Mouse (Mus musculus) MEL (cell line): ENCODE results near the gene Arntl. TPM values are rescaled to one million over a fixed set of nuclear protein-coding genes. Genes with fewer than 3 reads are reported as not detected.

Experiments used
- DNase-seq: peaks from one replicate; pipeline ENCODE4 v3.0.0; 2011; ENCODE audit warnings: low read depth, low spot score
- H3K27ac ChIP-seq: 2 replicates; pipeline ENCODE4 v1.5.1; 2012; ENCODE audit warnings: low read depth, mild to moderate bottlenecking, control low read depth, low read length, moderate library complexity; ENCODE audit not compliant: control insufficient read depth
- H3K27me3 ChIP-seq, 2 experiments: fragments of 150-350 bp in 1 of 2; sonication (generic) in 1 of 2; 2 replicates each; pipeline ENCODE4 v1.6.1; 2012; ENCODE audit warnings: low read length in 2 of 2, mild to moderate bottlenecking in 2 of 2, improper control_type of control experiment in 1 of 2, moderate library complexity in 1 of 2; ENCODE audit not compliant: insufficient read depth in 2 of 2, control insufficient read depth in 1 of 2
- H3K36me3 ChIP-seq, 2 experiments: 2 replicates each; pipeline ENCODE4 v1.6.1; 2012 to 2014; ENCODE audit warnings: low read length in 2 of 2, improper control_type of control experiment in 1 of 2, inconsistent platforms in 1 of 2, mild to moderate bottlenecking in 1 of 2; ENCODE audit not compliant: insufficient read depth in 2 of 2, control insufficient read depth in 1 of 2
- H3K4me1 ChIP-seq, 2 experiments: fragments of 150-350 bp in 1 of 2; sonication (generic) in 1 of 2; 2 replicates each; pipeline ENCODE4 v1.6.1; 2012; ENCODE audit warnings: low read length in 2 of 2, improper control_type of control experiment in 1 of 2, mild to moderate bottlenecking in 1 of 2; ENCODE audit not compliant: insufficient read depth in 2 of 2, control insufficient read depth in 1 of 2
- H3K4me3 ChIP-seq, 2 experiments: fragments of 150-350 bp in 1 of 2; sonication (generic) in 1 of 2; 2 replicates each; pipeline ENCODE4 v1.5.1; 2012; ENCODE audit warnings: low read depth in 2 of 2, low read length in 2 of 2, mild to moderate bottlenecking in 2 of 2, moderate library complexity in 2 of 2, control low read depth in 1 of 2, improper control_type of control experiment in 1 of 2; ENCODE audit not compliant: control insufficient read depth in 1 of 2, insufficient read depth in 1 of 2
- H3K79me2 ChIP-seq: 2 replicates; pipeline ENCODE4 v1.6.1; 2012; ENCODE audit warnings: mild to moderate bottlenecking, low read length, moderate library complexity; ENCODE audit not compliant: control insufficient read depth, poor library complexity, insufficient read depth
- H3K9ac ChIP-seq: 2 replicates; pipeline ENCODE4 v1.6.1; 2012; ENCODE audit warnings: low read depth, mild to moderate bottlenecking, control low read depth, low read length, moderate library complexity; ENCODE audit not compliant: control insufficient read depth, poor library complexity, severe bottlenecking
- H3K9me3 ChIP-seq: fragments of 150-350 bp; sonication (generic); replicated peaks from 2 replicates; pipeline ENCODE4 v1.6.1; 2012; ENCODE audit warnings: mild to moderate bottlenecking, low read length, improper control_type of control experiment, moderate library complexity; ENCODE audit not compliant: insufficient read depth
- BHLHE40 ChIP-seq: IDR thresholded peaks from 2 replicates; pipeline ENCODE4 v1.6.1; 2012; ENCODE audit warnings: low read depth, mild to moderate bottlenecking, inconsistent platforms, low read length, improper control_type of control experiment, borderline replicate concordance
- CHD1 ChIP-seq: IDR thresholded peaks from 2 replicates; pipeline ENCODE4 v1.6.1; 2012; ENCODE audit warnings: low read depth, mild to moderate bottlenecking, inconsistent platforms, low read length, improper control_type of control experiment
- CTCF ChIP-seq, 3 experiments: IDR thresholded peaks in 2 of 3; conservative IDR thresholded peaks in 1 of 3; 2 replicates each; pipeline ENCODE4 v1.5.1; 2011 to 2012; ENCODE audit warnings: low read length in 3 of 3, low read depth in 2 of 3, mild to moderate bottlenecking in 2 of 3, improper control_type of control experiment in 1 of 3, inconsistent platforms in 1 of 3, mixed read lengths in 1 of 3, moderate library complexity in 1 of 3; ENCODE audit not compliant: control insufficient read depth in 1 of 3, insufficient read depth in 1 of 3, poor library complexity in 1 of 3, severe bottlenecking in 1 of 3
- E2F4 ChIP-seq: IDR thresholded peaks from 2 replicates; pipeline ENCODE4 v1.6.1; 2011; ENCODE audit warnings: low read depth, low read length, improper control_type of control experiment, borderline replicate concordance
- ELF1 ChIP-seq: IDR thresholded peaks from 2 replicates; pipeline ENCODE4 v1.6.1; 2014; ENCODE audit warnings: low read depth, mild to moderate bottlenecking, inconsistent platforms, low read length, improper control_type of control experiment, moderate library complexity
- ETS1 ChIP-seq: IDR thresholded peaks from 2 replicates; pipeline ENCODE4 v1.6.1; 2012; ENCODE audit warnings: low read depth, mild to moderate bottlenecking, inconsistent platforms, low read length, improper control_type of control experiment, moderate library complexity
- GABPA ChIP-seq: IDR thresholded peaks from 2 replicates; pipeline ENCODE4 v1.6.1; 2012; ENCODE audit warnings: low read depth, mild to moderate bottlenecking, inconsistent platforms, low read length, improper control_type of control experiment, moderate library complexity
- GATA1 ChIP-seq: IDR thresholded peaks from 2 replicates; pipeline ENCODE4 v1.6.1; 2011; ENCODE audit warnings: low read depth, low read length, improper control_type of control experiment
- HCFC1 ChIP-seq: IDR thresholded peaks from 2 replicates; pipeline ENCODE4 v1.6.1; 2012; ENCODE audit warnings: low read depth, mild to moderate bottlenecking, inconsistent platforms, low read length, improper control_type of control experiment, moderate library complexity
- JUND ChIP-seq: IDR thresholded peaks from 2 replicates; pipeline ENCODE4 v1.6.1; 2011; ENCODE audit warnings: low read depth, mild to moderate bottlenecking, improper control_type of control experiment, low read length
- KAT2A ChIP-seq: conservative IDR thresholded peaks from 2 replicates; pipeline ENCODE4 v1.6.1; 2012; ENCODE audit warnings: low read depth, low read length, improper control_type of control experiment, inconsistent platforms
- MAFK ChIP-seq: IDR thresholded peaks from 2 replicates; pipeline ENCODE4 v1.6.1; 2011; ENCODE audit warnings: low read depth, mild to moderate bottlenecking, low read length, improper control_type of control experiment, borderline replicate concordance
- MAZ ChIP-seq: IDR thresholded peaks from 2 replicates; pipeline ENCODE4 v1.6.1; 2012; ENCODE audit warnings: low read depth, mild to moderate bottlenecking, inconsistent platforms, low read length, improper control_type of control experiment
- MXI1 ChIP-seq: IDR thresholded peaks from 2 replicates; pipeline ENCODE4 v1.6.1; 2011; ENCODE audit warnings: mild to moderate bottlenecking, low read depth, low read length, improper control_type of control experiment
- MYC ChIP-seq: IDR thresholded peaks from 2 replicates; pipeline ENCODE4 v1.6.1; 2011; ENCODE audit warnings: low read depth, mild to moderate bottlenecking, low read length, improper control_type of control experiment, moderate library complexity
- POLR2A ChIP-seq, 2 experiments: IDR thresholded peaks; 2 replicates each; pipeline ENCODE4 v1.6.1; 2011 to 2012; ENCODE audit warnings: low read length in 2 of 2, mild to moderate bottlenecking in 2 of 2, control low read depth in 1 of 2, improper control_type of control experiment in 1 of 2, low read depth in 1 of 2, moderate library complexity in 1 of 2; ENCODE audit not compliant: control insufficient read depth in 1 of 2, insufficient read depth in 1 of 2, poor library complexity in 1 of 2
- RAD21 ChIP-seq: IDR thresholded peaks from 2 replicates; pipeline ENCODE4 v1.6.1; 2011; ENCODE audit warnings: mild to moderate bottlenecking, low read depth, low read length, improper control_type of control experiment
- SIN3A ChIP-seq: IDR thresholded peaks from 2 replicates; pipeline ENCODE4 v1.6.1; 2012; ENCODE audit warnings: low read length, improper control_type of control experiment, inconsistent platforms
- SMC3 ChIP-seq: IDR thresholded peaks from 2 replicates; pipeline ENCODE4 v1.6.1; 2011; ENCODE audit warnings: low read depth, low read length, improper control_type of control experiment
- TBP ChIP-seq: IDR thresholded peaks from 2 replicates; pipeline ENCODE4 v1.8.0; 2011; ENCODE audit warnings: low read depth, low read length, improper control_type of control experiment
- UBTF ChIP-seq: IDR thresholded peaks from 2 replicates; pipeline ENCODE4 v1.6.1; 2012; ENCODE audit warnings: low read depth, mild to moderate bottlenecking, inconsistent platforms, low read length, improper control_type of control experiment, moderate library complexity, borderline replicate concordance; ENCODE audit not compliant: insufficient read depth
- USF1 ChIP-seq: IDR thresholded peaks from 2 replicates; pipeline ENCODE4 v1.6.1; 2014; ENCODE audit warnings: low read depth, mild to moderate bottlenecking, inconsistent platforms, low read length, improper control_type of control experiment, moderate library complexity
- ZC3H11A ChIP-seq: IDR thresholded peaks from 2 replicates; pipeline ENCODE4 v1.6.1; 2012; ENCODE audit warnings: low read depth, mild to moderate bottlenecking, inconsistent platforms, low read length, improper control_type of control experiment
- polyA plus RNA-seq, 2 experiments: library from polyadenylated mRNA; stranded (reverse) in 1 of 2; unstranded in 1 of 2; fragments of >175 nt in 1 of 2; fragments of >200 nt in 1 of 2; gene quantifications; 2 replicates each; pipeline versions ENCODE4 v1.2.1 to v1.2.4; 2012; ENCODE audit warnings: low replicate concordance in 2 of 2, low read depth in 1 of 2; ENCODE audit not compliant: insufficient read length in 2 of 2, insufficient read depth in 1 of 2, missing spikeins in 1 of 2
- total RNA-seq: library from RNA; depleted of rRNA; stranded (reverse); fragments of 300-350 nt; gene quantifications from 2 replicates; pipeline ENCODE4 v1.2.3, GENCODE M21; 2012

The Arntl gene
- total and polyA plus RNA-seq, 3 experiments, result 2.0 to 4.5 TPM; not detected in 1

DNA sequence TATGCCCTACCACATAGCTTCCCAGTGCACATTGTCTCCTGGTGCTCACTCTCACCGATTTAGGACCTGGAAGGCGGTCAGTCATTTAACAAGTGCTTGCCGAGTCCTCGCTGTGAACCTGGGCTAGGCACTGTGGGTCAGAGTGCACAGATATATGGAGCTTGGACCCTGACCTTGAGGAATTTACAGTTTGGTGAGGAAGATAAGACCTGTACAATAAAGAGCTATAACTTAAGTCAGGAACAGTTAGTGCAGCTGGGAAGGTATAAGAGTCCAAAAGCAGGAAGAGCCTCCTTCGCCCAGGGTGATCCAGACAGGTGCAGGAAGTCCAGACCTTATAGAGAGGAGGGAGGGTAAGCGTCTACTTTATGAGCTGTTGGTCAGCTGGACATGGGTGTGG, 29.2 kb upstream of the Arntl start:
- Histone ChIP-seq H3K9ac (no peak overlapping the region), H3K4me1 (no peaks in the 10 kb centered on the region), H3K4me3 (no peak overlapping the region), H3K79me2 (no peaks in the 10 kb centered on the region), H3K9me3 (no peaks in the 10 kb centered on the region), H3K36me3 (no peaks in the 10 kb centered on the region), H3K27me3 (no peaks in the 10 kb centered on the region), H3K27ac (no peak overlapping the region)
- TF ChIP-seq USF1, result no peak
- TF ChIP-seq SMC3, result no peak
- TF ChIP-seq RAD21, result no peak
- TF ChIP-seq MAFK, result no peak
- no peak for TF ChIP-seq GABPA
- no peak for TF ChIP-seq KAT2A
- TF ChIP-seq MXI1, result no peak
- TF ChIP-seq TBP, result no peak
- no peak for TF ChIP-seq ELF1
- TF ChIP-seq JUND, result no peak
- TF ChIP-seq BHLHE40, result no peak
- no peak for TF ChIP-seq ZC3H11A
- TF ChIP-seq POLR2A (IDR thresholded peaks at IDR 0.05; ENCODE audit: control insufficient read depth in 1 of 2, insufficient read depth in 1 of 2, low read depth in 1 of 2, low read length in 2 of 2, poor library complexity in 1 of 2), result no peak
- no peak for TF ChIP-seq CTCF (IDR thresholded peaks at IDR 0.05 in 2 of 3, conservative IDR thresholded peaks at IDR 0.05 in 1 of 3; ENCODE audit: control insufficient read depth in 1 of 3, insufficient read depth in 1 of 3, low read depth in 2 of 3, low read length in 3 of 3, poor library complexity in 1 of 3, severe bottlenecking in 1 of 3)
- TF ChIP-seq UBTF, result no peak
- no peak for TF ChIP-seq ETS1
- no peak for TF ChIP-seq MYC
- no peak for TF ChIP-seq HCFC1
- no peak for TF ChIP-seq CHD1
- no peak for DNase-seq

DNA sequence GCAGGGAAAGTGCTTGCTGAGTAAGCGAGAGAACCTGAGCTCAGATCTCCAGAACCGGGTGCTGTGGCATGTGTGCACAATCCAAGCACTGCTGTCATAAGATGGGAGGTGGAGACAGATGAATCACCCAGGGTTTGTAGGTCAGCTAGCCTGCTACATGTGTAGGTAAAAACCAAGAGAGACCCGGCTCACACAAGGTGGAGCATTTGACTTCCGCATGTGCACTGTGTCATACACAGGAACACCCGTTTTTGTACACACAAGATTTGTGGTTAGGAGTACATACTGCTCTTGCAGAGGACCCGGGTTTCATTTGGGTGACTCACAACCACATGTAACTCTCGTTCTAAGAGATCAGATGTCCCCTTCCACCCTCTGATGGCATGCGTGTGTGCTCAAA, 23.5 kb upstream of the Arntl start:
- no peak for TF ChIP-seq MAZ
- no peak for TF ChIP-seq GATA1
- TF ChIP-seq JUND, result no peak
- no peak for TF ChIP-seq E2F4
- TF ChIP-seq SIN3A, result no peak
- no peak for TF ChIP-seq MAFK
- Histone ChIP-seq H3K4me1 (no peaks in the 10 kb centered on the region), H3K4me3 (no peak overlapping the region), H3K9me3 (no peaks in the 10 kb centered on the region), H3K9ac (no peak overlapping the region), H3K79me2 (no peaks in the 10 kb centered on the region), H3K27ac (no peak overlapping the region), H3K27me3 (peaks cover 0 to 2% of the 10 kb centered on the region in 2 experiments; a peak in 1 of 4 replicates), H3K36me3 (no peaks in the 10 kb centered on the region)
- DNase-seq, result no peak
